Mouse (Mus musculus) kidney, adult 11 months (tissue): ENCODE results near the gene Fam122a.

ENCODE experiments used
- DNase-seq: peaks from one replicate; pipeline ENCODE4 v3.0.0; 2022

Fam122a gene

GRCm38 (mm10) chr19:24476929-24477882, at the start of gene Fam122a:
Gene Fam122a, minus strand, starts transcription at chr19:24477356.
- DNase-seq = peak; percentile 86

- DNase-seq = no peak
Observed at GRCm38 (mm10) chr19:24523476-24524313, 46.5 kb upstream of the Fam122a start.

- DNase-seq = no peak
Observed at GRCm38 (mm10) chr19:24521997-24522396, 44.8 kb upstream of the Fam122a start.

GRCm38 (mm10) chr19:24521146-24521545, 44.0 kb upstream of the Fam122a start:
- DNase-seq = no peak

GRCm38 (mm10) chr19:24519732-24520409, 42.7 kb upstream of the Fam122a start:
- no peak for DNase-seq

GRCm38 (mm10) chr19:24518384-24518783, 41.2 kb upstream of the Fam122a start:
- no peak for DNase-seq

- DNase-seq = no peak
Observed at GRCm38 (mm10) chr19:24517057-24517456, 39.9 kb upstream of the Fam122a start.

- DNase-seq = no peak
Observed at GRCm38 (mm10) chr19:24515941-24516340, 38.8 kb upstream of the Fam122a start.

- DNase-seq = no peak
Observed at GRCm38 (mm10) chr19:24514661-24515642, 37.8 kb upstream of the Fam122a start.

- DNase-seq = no peak
Observed at GRCm38 (mm10) chr19:24513105-24513843, 36.1 kb upstream of the Fam122a start.

- DNase-seq = no peak
Observed at GRCm38 (mm10) chr19:24511939-24512338, 34.8 kb upstream of the Fam122a start.

GRCm38 (mm10) chr19:24509391-24509790, 32.2 kb upstream of the Fam122a start:
- DNase-seq = no peak

GRCm38 (mm10) chr19:24508087-24508767, 31.1 kb upstream of the Fam122a start:
- DNase-seq = no peak

GRCm38 (mm10) chr19:24502736-24503421, 25.7 kb upstream of the Fam122a start:
- no peak for DNase-seq

- no peak for DNase-seq
Observed at GRCm38 (mm10) chr19:24501525-24501924, 24.4 kb upstream of the Fam122a start.

GRCm38 (mm10) chr19:24500431-24500830, 23.3 kb upstream of the Fam122a start:
- DNase-seq = no peak

- peak; percentile 59 for DNase-seq
Observed at GRCm38 (mm10) chr19:24499291-24499690, 22.1 kb upstream of the Fam122a start.

- DNase-seq = no peak
Observed at GRCm38 (mm10) chr19:24493887-24494286, 16.7 kb upstream of the Fam122a start.

GRCm38 (mm10) chr19:24491824-24492223, 14.7 kb upstream of the Fam122a start:
- DNase-seq = no peak

- DNase-seq = no peak
Observed at GRCm38 (mm10) chr19:24490275-24490674, 13.1 kb upstream of the Fam122a start.
